Mouse (Mus musculus) cerebellum, adult 9-10 months (tissue): ENCODE data around the gene Cmah.

Experiments used
- DNase-seq: peaks from one replicate; pipeline ENCODE4 v3.0.0; 2022

Gene Cmah

DNA sequence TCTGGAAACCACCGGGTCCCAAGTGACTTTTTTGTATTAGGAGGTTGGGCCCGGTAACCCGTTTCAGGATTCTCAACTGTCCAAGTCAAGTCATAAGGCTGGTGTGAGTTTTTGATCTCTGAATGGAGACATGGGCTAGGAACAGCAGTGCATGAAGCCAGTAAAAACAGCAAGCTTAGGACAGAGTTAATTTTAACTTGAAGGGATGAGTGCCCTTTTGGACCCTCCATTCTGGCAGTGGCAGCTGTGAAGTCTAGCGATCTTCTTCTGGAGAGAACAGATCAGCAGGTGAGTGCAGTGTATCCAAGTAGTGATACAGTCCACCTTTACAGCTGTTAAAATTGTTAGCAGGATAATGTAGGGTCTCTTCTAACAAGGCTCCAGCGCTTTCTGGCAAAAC, at the start of gene Cmah:
Gene Cmah (plus strand): TSS at position 204 of the 400 bp plus-strand sequence.
- no peak for DNase-seq

DNA sequence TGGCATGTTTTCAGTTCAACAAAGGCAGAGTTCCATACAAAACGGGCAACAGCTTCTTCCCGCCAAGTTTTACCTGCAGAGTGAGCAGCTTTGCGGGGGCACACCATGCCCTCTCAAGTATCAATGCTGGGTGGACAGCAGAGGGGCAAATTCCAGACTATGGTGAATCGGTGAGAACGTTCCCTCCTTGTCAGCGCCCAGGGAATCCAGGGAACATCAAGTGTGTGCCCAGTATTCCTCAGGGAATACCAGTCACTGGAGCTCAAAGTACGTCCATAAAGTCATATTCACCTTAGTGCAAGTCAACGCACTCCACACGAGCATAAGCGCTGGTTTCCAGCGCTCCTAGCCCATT, 47.8 kb upstream of the Cmah start:
- peak; percentile 29 for DNase-seq

DNA sequence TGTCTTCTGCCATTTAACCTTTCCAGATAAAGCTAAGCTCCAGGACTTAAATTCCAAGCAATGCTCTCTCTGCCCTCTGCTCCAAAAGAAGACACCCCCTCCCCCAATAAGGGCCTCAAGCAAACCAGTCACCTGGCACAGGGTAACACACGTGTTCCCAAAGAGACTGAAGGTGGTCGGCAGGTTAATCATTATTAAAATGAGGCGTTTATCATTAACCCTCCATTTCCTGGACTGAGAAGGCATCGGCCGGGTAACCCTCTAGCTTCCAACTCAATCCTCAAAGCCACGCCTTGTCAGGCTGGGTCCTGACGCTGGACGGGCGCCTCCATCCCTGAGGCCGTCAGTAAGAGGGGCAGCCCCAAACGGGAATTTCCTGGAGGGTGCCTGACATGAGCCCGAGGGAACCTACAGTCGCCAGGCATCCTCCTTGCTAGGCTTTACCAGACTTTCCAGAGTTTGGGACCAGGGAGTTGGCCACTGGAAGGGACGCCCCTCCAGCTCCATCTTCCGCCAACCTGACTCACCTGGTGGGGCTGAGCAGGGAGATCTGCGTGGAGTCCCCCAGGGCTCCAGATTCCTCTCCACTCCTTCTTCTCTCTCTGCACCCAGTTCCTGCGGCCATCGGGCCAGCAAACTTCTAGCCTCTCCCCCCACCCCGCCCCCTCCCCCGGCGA, 47.3 kb upstream of the Cmah start:
- DNase-seq = peak; percentile 52

DNA sequence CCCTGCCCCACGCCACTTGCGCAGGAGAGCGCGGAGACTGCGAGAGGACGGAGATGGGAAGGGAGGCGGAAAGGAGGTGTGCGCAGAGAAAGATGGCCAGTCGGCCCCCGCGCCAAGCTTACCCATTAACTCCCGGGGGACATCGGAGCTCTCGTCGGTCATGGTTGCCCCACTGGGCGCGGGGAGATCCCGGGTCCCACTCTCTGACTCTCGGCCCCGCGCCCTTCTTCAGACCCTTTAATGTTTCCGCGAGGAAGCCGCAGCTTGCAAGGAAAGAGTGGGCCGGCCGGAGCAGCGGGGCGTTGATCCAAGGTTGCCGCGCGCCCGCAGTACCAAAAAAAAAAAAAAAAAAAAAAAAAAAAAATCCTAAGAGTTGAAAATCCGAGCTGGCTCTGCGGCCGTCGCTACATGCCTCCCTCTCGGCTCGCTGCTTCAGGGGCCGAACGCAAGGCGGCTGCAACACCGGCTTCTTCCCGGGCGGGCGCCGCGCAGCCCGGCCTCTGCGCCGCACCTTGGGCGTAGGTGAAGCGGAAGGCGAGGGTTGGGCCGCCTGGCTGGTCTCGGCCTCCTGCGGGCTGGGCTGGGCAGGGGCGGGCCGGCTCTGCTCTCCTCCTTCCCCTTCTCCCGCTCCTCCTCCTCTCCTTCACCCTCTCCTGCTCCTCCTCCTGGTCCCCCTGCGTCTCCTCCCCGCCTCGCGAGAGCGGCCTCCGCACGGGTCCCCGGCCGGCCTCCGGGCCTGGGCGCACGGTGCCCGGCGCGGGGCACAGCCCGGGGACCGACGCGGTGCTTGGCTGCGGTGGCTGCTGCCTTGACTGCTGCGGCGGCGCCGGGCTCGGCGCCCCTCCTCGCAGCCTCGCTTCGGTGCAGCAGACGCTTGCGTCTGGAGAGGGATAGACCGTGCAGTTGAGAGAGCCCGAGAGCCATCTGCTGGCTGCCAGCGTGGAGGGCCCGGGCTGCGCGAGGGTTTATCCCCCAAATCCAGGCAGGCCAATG, 46.5 kb upstream of the Cmah start, which contains the start of gene Carmil1:
Gene Carmil1 (minus strand): TSS at position 357 of the 993 bp plus-strand sequence.
- DNase-seq = peak; percentile 89

DNA sequence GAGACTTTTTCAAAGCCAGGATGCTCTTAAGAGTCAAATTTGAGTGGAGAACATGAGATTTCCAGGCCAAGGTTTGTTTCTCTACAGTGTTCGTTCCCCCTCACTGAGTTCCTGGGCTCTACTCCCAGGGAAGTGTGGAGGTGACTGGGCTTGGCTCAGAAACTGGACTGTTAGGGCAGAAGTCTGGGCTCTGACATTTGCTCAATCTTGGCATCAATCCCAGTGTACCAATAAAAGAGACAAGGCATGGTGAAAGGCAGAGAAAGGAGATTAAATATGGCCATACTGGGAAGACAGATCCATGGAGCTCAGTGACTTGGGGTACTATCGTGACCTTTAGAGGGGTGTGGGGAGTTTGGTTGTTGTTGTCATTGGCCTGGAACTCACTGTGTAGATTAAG, 39.8 kb upstream of the Cmah start:
- DNase-seq = peak; percentile 68

DNA sequence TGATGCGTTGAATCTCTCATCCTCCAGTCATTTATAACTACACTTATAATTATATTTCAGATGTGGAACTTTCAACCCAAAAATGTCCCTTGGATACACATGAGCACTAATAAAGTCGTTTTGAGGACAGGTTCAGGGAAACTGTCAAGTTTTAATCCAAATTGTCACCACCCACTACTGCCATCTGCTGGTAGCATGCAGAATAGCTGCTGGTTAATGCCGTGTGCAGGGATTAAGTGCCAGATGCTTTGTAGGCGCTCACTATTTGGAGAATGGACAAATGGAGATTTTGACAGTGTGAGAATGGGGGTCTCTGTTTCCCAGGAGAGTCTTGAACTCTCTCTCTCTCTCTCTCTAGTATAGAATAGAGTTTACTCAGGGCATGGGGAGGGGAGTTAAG, 30.0 kb upstream of the Cmah start:
- DNase-seq = peak; percentile 46

DNA sequence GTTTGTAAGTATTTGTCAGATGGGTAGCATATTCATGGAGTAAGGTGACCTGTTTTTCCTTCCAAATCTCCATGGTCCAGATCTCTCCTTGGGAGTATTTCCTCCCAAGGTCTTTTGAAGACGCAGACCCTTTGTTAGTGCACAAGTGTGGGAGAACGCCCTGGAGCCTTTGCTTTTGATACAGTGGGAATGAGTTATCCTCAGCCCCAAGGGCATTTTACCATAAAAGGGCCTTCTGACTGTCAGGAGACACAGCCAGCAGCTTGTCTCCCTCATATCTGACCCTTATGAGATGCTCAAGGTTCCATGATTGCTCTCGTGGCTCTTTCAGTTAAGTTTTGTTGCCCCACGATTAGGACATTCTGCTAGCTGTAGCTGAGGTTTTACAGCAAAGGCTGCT, 21.7 kb upstream of the Cmah start:
- DNase-seq = no peak

DNA sequence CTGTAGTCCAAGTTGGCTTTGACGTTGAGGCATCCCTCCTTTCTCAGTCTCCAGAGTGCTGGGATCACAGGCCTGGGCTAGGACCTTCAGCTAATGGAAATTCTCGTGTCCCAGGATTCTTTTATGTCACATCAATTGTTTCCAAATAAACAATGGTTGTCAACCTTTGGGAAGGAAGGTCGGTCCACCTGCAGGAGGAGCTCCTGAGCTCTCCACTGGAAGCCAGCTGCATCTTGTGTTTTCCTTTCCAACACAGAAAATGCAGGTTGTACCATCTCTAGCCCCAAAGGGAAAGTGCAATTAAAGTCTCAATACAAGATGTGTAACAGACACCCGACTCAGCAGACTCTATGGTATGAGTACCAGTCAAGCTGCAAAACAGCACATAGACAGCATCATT, 21.0 kb upstream of the Cmah start:
- DNase-seq = no peak

DNA sequence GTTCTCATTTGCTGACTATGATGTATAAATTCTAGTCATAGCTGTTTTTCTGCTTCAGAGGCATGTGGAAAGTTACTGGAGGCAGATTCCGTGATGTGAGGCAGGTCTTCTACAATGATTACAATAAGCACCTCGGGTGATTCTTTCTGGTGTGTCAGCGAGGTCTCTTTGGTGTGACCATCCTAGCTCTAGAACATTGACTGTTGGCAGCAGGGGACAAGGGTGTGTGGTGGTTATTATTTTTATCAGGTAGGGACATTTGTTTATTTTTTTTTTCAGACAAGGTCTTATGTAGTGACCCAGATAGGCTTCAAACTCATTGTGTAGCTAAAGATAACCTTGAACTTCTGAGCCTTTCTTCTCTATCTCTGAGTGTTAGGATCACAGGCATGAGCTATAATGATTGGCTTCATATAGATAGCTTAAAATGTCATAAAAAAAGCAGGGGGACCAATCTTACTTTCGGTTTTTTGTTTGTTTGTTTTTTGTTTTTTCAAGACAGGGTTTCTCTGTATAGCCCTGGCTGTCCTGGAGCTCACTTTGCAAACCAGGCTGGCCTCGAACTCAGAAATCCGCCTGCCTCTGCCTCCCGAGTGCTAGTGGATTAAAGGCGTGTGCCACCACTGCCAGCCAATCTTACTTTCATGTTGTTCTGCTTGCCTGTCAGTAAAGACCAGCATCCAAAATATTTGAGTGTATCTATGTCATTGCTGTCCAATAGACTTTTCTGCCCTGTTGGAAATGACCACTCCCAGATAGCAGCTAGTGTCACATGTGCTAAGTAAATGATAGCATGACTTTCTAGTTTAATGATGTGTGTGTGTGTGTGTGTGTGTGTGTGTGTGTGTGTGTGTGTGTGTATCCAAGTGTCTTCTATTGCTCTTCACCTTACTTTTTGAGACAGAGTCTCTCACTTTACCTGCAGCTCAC, 15.9 kb upstream of the Cmah start:
- no peak for DNase-seq

DNA sequence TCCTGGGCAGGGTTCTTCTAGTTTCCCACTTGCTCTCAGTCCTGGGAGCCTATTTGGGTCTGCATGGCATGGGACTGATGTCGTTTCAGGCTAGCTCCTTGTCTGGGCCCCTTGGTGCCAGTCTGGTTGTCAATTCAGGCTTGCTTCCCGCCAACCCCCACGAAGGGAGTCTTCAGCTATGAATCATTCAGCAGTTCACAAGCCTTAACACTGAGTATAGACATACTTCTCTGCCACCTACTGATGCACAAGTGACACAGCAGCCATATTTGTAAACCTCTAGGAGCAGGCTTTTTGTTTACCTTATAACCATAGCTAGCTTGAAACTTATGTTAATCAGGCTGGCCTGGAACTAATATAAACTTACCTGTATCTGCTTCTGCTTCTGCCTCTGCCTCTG, 10.6 kb upstream of the Cmah start:
- no peak for DNase-seq

DNA sequence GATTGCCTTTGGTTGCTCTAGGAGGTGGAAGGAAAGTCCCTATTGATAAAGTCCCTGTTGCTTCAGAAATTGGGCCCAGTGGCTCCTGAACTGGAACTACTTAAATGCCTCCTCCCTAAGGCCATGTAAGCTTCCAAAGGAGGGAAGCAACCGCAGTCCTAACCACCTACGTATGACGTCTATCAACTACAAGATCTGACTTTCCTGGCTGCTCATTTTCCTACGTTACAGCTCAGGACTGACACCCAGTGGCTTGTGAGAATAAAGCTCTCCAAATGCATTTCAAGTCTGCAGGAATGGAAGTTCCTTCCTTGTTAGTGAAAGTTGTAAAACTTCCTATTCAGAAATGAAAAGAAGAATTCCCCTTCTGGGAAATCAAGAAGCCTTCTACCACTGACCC, 8.6 kb upstream of the Cmah start:
- no peak for DNase-seq

DNA sequence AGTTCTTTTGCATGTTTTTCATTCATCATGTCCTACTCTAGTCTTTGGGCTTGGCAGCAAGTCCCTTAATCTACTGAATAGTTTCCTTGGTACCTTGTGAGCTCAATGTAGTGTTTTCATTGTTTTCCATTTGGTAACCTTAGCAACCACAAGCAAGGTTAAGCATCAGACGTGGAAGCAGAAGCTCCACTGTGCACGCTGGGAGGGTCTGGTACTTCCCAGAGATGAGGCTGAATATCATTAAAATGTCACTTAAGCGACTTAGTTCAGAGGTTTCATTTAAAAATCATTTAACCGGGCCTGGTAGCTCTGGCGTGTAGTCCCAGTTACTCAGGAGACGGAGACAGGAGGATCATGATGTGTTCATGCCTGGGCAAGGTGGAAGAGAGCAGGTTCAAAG, 5.9 kb upstream of the Cmah start:
- DNase-seq = no peak

DNA sequence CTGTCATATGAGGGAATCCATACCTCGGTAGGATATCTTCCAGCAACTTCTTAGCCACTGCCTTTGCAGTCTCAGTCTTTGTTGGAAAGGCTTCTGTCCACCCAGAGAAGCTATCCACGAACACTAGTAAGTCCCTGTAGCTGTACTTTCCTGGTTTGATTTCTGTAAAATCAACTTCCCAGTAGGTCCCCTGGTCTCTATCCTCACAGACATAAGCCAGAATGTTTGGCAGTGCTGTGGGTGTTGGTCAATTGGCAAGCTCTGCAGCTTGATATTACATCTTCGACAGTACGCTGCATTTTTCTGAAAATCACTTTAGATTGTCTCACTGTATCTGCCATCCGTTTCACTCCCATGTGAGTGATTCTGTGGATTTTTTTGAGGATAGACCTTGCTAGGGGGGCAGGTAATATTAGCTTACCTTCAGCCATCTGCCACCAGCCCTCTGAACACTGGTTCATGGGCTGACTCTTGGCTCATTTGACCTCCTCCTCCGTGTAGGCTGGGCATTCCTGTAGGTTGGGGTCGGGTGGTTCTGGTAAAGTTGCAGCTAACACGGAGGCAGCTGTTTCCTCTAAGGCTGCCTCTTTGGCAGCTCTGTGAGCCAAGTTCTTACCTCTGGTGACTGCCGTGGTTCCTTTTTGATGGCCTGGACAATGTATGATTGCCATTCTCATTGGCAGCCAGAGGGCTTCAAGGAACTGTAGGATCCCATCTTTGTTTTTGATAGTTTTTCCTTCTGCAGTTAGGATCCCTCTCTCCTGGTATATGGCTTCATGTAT, 1.0 kb downstream of the Cmah start:
- DNase-seq = no peak

DNA sequence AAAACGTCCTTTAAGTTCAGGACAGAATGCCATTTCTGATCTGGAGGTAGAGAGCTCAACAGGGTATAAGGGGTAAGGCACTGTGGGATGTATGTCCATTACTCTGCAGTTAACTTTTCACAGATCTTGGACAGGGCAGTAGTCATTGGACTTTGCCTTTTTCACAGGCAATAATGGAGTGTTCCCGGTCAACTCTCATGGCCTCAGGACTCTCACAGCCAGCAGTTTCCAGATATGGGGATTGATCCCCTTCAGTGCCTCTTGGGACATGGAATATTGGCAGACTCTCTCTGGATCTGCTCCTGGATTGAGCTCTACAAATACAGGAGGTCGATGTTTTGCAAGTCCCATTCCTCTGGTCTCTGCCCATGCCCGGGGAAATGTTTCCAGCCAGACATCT, 2.9 kb downstream of the Cmah start:
- no peak for DNase-seq

DNA sequence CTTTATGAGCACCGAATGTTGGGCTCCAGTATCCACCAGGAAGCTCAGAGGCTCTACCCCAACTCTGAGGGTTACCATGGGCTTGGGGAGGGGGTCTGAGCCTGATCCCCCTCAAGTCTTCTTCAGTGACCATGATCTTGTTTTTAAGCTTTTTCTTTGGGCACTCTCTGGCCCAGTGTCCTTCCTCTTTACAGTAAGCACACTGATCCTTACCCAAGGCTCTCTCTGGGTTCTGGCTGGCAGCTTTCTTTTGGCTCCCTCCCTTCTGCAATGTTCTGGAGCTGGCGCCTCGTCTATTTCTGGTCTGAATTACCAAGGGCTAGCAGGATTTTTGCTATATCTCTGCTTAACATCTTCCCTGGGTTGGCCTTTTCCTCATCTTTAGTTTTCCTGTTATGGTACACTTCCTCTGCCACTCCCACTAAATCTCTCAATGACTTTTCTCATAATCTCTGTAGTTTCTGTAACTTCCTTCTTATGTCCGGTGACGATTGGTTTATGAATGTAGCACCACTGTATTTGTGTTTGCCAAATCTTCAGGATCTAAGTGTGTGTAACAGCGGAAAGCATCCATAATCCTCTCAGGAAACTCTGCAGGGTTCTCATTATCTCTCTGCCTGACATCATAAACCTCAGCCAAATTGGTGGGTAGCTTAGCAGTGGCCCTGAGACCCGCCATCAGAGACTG, 3.8 kb downstream of the Cmah start:
- DNase-seq = no peak

DNA sequence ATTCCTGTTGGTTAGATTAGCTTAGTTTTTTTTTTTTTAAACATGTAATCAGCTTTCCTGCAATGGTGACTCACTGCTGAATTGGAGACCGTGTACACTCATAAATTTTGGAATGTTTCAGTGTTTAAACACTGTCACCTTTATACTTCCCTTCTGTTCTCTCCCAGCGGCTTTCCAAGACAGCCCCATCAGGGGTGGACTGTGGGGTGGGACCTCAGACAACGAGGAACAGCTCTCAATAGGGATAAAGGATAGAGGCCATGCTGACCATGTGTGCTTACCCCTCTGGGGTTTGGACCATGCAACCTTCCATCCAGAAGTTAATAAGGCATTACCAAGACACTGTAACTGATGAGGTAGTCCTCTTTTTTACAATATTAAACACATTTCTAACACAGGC, 5.3 kb downstream of the Cmah start:
- no peak for DNase-seq

DNA sequence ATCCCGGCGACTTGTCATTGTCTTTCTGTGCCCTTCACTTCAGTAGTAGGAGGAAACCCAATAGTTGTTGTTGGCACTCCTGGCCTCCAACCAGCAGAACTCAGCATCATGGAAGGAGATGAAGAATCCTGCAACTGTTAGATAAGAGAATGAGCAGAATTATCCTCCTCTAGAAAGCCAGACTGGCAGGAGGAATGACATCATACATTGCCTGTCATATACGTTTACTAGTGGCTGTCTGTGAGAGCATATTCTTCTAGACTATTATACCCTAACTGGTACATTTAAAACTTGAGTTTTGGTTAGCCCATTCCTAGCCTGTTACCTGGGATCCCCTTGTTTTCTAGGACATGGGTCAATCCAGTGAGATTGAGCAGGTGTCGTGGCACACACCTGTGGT, 9.6 kb downstream of the Cmah start:
- no peak for DNase-seq

DNA sequence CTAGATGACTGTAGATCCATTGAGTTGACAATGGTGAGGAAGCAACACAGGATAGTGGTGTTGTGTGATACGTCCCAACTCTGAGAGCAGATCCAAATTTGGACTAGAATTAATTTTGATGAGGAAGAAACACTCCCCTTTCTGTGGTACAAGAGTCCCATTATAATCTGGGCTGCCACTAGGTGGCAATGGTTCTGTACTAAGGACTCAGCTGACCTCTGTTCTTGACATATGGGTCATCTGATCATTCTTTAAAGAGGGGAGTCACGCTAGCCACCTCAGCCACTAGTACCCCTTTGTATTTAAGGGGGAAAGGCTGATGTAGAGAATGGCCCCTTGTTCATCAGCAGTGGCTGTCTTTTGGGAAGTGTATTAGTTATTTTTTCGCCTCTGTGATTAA, 10.7 kb downstream of the Cmah start:
- no peak for DNase-seq

DNA sequence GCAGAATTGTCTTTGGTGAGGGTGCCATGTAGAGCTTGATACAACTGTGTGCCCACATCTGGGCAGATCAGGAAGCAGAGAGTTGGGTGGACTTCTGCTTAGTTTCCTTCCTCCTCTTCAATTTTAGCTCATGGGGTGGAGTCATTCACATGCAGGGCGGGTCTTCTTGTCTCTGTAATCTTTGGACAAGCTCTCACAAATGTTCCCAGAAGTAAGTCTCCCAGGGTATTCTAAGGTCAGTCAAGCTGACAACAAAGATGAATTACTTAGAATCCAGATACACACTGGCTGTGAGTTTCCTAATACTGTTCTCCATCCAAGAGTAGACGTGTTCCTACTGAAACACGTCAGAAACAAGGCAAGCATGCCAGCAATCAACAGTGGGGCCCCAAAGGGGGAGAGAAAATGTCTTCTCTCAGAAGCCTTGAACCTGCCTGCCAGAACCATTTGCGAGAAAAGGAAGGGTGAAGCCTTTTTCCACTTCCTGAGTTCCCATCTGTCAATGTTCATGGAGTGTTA, 11.2 kb downstream of the Cmah start:
- no peak for DNase-seq

DNA sequence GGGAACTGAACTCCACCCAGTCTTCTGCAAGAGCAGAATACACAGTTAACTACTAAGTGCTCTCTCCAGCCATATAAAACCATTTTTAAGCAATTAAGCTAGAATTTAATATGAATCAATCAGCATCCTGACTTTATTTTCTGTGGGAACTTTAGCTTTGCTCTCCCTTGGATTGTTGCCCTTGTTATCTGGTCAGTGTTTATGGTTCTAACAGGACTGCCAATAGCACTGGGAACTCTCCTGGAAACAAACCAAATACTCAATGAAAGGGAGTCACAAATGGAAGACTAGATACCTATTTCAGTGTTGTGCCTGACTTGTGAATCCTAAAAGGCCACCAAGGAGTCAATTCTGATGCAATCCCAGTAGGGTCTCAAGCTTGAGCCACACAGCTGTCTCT, 12.7 kb downstream of the Cmah start:
- DNase-seq = no peak

DNA sequence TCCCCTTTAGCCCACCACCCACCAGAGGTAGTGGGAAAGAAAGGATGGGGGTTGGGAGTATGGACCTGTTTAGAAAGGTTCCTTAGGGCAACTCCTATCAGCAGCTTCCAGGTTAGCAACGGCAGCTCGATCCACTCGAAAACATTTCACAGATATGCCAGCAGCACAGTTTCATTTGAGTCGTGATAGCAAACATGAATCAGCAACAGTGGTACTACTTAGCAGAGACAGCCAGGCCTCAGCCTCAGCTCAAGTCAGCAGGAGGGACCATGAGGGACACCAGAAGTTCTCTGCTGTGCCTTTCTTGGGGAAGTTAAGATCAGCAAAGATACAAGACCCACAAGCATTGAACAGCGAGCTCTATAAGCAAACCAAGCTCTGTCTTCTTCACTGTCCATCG, 13.3 kb downstream of the Cmah start:
- no peak for DNase-seq

DNA sequence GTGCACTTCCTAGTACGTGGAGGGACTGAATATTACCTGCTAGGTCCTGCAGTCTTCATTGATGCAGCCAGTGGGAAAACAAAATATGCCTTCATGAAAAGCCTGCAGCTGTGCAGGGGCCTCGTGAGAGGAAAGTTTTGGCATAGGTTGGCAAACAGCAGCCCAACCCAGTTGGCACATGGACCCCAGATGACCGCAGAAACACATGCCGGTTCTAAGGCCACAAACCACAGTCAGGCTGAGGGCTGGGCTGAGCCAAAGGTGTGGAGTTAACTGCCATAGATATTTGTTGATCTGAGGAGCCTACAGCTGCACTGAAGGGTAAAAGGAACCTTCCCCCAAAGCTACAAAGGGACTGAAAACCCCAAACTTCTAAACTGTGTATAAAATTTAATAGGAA, 14.9 kb downstream of the Cmah start:
- no peak for DNase-seq
